ENCODE assay signal across 11 mouse cellular contexts in the genomic region with DNA sequence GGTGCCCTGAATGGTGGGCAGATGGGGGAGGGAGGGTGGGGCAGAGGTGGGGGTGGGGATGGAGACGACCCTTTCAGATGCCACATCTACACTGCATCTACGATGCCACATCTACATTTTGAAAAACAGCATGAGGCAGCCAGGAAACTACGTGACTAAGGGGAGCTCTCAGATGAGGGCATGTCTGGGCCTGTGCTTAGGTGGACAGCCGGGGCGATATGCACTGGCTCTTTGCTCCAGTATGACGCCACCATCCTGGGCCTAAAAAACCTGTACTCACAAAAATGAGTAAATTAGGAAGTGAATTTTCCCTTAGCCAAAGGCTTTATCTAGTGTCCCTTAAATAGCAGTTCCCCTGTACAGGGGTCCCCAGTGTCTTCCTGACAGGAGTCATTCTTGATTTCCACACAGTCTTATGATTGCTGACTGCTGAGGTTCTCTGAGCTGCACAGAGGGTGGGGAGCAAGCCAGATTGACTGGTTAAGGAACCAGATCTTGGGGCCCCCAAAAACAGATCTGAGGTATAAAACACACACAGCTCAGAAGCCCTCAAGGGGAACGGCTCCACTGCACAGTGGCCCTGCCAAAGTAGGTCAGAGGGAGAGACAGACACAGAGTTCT. TPM values are rescaled to one million over a fixed set of nuclear protein-coding genes. Genes with fewer than 3 reads are reported as not detected.
DNase-seq lines count a peak whose midpoint lies in the region; ATAC-seq and TF ChIP-seq lines count a peak whose summit lies in the region.
"Had no signal": no experiment of that assay in that cellular context is flagged by ENCODE, and none has a peak within 500 bp of the region (broad histone marks: within the 10 kb centered on the region; RNA-seq: fewer than 3 reads in every experiment).

No protein-coding gene starts in this region.

- no peaks in the 10 kb centered on the region for H3K9me3 ChIP-seq in intestine, embryonic 14.5 days (ENCODE audit: control insufficient read depth, low read length)
- H3K9me3 ChIP-seq in intestine, postnatal 0 days (ENCODE audit: control insufficient read depth): no peaks in the 10 kb centered on the region
- H3K9me3 ChIP-seq in hindbrain, postnatal 0 days (ENCODE audit: low read length): no peaks in the 10 kb centered on the region
- no peaks in the 10 kb centered on the region for H3K9me3 ChIP-seq in forebrain, embryonic 16.5 days (ENCODE audit: control insufficient read depth, low read length)

- no peaks in the 10 kb centered on the region for H3K27me3 ChIP-seq in intestine, embryonic 14.5 days (replicated peaks; ENCODE audit: control insufficient read depth, insufficient read depth, low read length)
- no peaks in the 10 kb centered on the region for H3K27me3 ChIP-seq in intestine, postnatal 0 days (replicated peaks; ENCODE audit: control insufficient read depth, insufficient read depth, low read length)
- H3K27me3 ChIP-seq in hindbrain, postnatal 0 days (ENCODE audit: insufficient read depth, low read length): no peaks in the 10 kb centered on the region
- no peaks in the 10 kb centered on the region for H3K27me3 ChIP-seq in forebrain, embryonic 16.5 days (replicated peaks; ENCODE audit: control insufficient read depth, insufficient read depth, low read length)

- 75% methylated on average over 7 of the region's 7 CpGs for WGBS in intestine, embryonic 14.5 days
- 79% methylated on average over 7 of the region's 7 CpGs for WGBS in intestine, postnatal 0 days
- 71% methylated on average over 7 of the region's 7 CpGs for WGBS in hindbrain, postnatal 0 days
- 87% methylated on average over 7 of the region's 7 CpGs for WGBS in forebrain, embryonic 16.5 days

- ATAC-seq in intestine, embryonic 14.5 days (replicated peaks; ENCODE audit: low FRiP score, low TSS enrichment, low read depth): no peak
- ATAC-seq in intestine, postnatal 0 days: no peak
- ATAC-seq in hindbrain, postnatal 0 days: no peak
- ATAC-seq in forebrain, embryonic 16.5 days: no peak

- no peak overlapping the region for H3K9ac ChIP-seq in intestine, embryonic 14.5 days (ENCODE audit: low read length)
- no peak overlapping the region for H3K9ac ChIP-seq in intestine, postnatal 0 days (ENCODE audit: low read depth, low read length)
- no peak overlapping the region for H3K9ac ChIP-seq in hindbrain, postnatal 0 days (replicated peaks; ENCODE audit: low read length)
- H3K9ac ChIP-seq in forebrain, embryonic 16.5 days (replicated peaks; ENCODE audit: low read depth, low read length): no peak overlapping the region

- no peak for DNase-seq in intestine, embryonic 14.5 days (ENCODE audit: low spot score)
- DNase-seq in 416B (ENCODE audit: low read depth) (peak; percentile 33), ES-CJ7 (ENCODE audit: low read depth, low spot score) (peak; percentile 55)
- no peak for DNase-seq in hindbrain, postnatal 0 days (ENCODE audit: low spot score)
- DNase-seq in adrenal gland, adult 18-20 months (ENCODE audit: low spot score in 2 of 2): no peak
- DNase-seq in testis, postnatal 10 days (ENCODE audit: low spot score): no peak
- DNase-seq: spleen, adult 18-20 months had no signal

- H3K36me3 ChIP-seq in intestine, embryonic 14.5 days (ENCODE audit: control insufficient read depth, insufficient read depth, low read length): peaks cover 94% of the 10 kb centered on the region
- H3K36me3 ChIP-seq in intestine, postnatal 0 days (ENCODE audit: control insufficient read depth, insufficient read depth): peaks cover 71% of the 10 kb centered on the region
- peaks cover 71% of the 10 kb centered on the region for H3K36me3 ChIP-seq in hindbrain, postnatal 0 days (ENCODE audit: insufficient read depth, low read length)
- peaks cover 67% of the 10 kb centered on the region for H3K36me3 ChIP-seq in forebrain, embryonic 16.5 days (ENCODE audit: control insufficient read depth, insufficient read depth)

- no peak for TF ChIP-seq CTCF in intestine, postnatal 0 days (IDR thresholded peaks at IDR 0.05; ENCODE audit: low read depth)
- TF ChIP-seq CTCF in hindbrain, postnatal 0 days (IDR thresholded peaks at IDR 0.05; ENCODE audit: low read depth): no peak

- H3K27ac ChIP-seq in intestine, embryonic 14.5 days (ENCODE audit: low read depth): peak overlapping the region; percentile 59
- no peak overlapping the region for H3K27ac ChIP-seq in intestine, postnatal 0 days (ENCODE audit: low read depth, low read length)
- peak overlapping the region; percentile 3; the same call in 1 of the 2 replicates for H3K27ac ChIP-seq in hindbrain, postnatal 0 days
- no peak overlapping the region for H3K27ac ChIP-seq in forebrain, embryonic 16.5 days (ENCODE audit: low read length)

- H3K4me2 ChIP-seq in intestine, embryonic 14.5 days (ENCODE audit: low read length): no peak overlapping the region
- H3K4me2 ChIP-seq in intestine, postnatal 0 days (replicated peaks; ENCODE audit: low read depth): no peak overlapping the region
- no peak overlapping the region for H3K4me2 ChIP-seq in hindbrain, postnatal 0 days (ENCODE audit: low read depth, low read length)
- no peak overlapping the region for H3K4me2 ChIP-seq in forebrain, embryonic 16.5 days (ENCODE audit: low read length)

- no peak overlapping the region for H3K4me3 ChIP-seq in intestine, embryonic 14.5 days (ENCODE audit: low read depth, low read length)
- no peak overlapping the region for H3K4me3 ChIP-seq in intestine, postnatal 0 days (ENCODE audit: low read depth, low read length)
- H3K4me3 ChIP-seq in hindbrain, postnatal 0 days (ENCODE audit: low read length): no peak overlapping the region
- no peak overlapping the region for H3K4me3 ChIP-seq in forebrain, embryonic 16.5 days (replicated peaks; ENCODE audit: low read length)

- peaks cover 21% of the 10 kb centered on the region for H3K4me1 ChIP-seq in intestine, embryonic 14.5 days (replicated peaks; ENCODE audit: control insufficient read depth, insufficient read depth, low read length)
- H3K4me1 ChIP-seq in intestine, postnatal 0 days (replicated peaks; ENCODE audit: control insufficient read depth, insufficient read depth, low read length): peaks cover under 1% of the 10 kb centered on the region; the same call in 1 of the 2 replicates
- H3K4me1 ChIP-seq in hindbrain, postnatal 0 days (ENCODE audit: insufficient read depth, low read length): no peaks in the 10 kb centered on the region
- no peaks in the 10 kb centered on the region; the same call in 1 of the 2 replicates for H3K4me1 ChIP-seq in forebrain, embryonic 16.5 days (replicated peaks; ENCODE audit: control insufficient read depth, insufficient read depth, low read length)

RNA-seq across cellular contexts. Expression of gene Lrp1, which starts 30.0 kb away (rescaled TPM):
- 92.1 and 96.6 TPM in 2 replicates for polyA plus RNA-seq in intestine, embryonic 14.5 days (2014; fragmentation: Nextera tagmentation; extraction: Ambion mirVana)
- polyA plus RNA-seq in intestine, postnatal 0 days (2015; fragmentation: Nextera tagmentation; extraction: Ambion mirVana): 28.9 and 33.4 TPM in 2 replicates
- total RNA-seq in hindbrain, postnatal 0 days (2014; rRNA removed): 245 TPM in 2 replicates
- 73.7 and 75.5 TPM in 2 replicates for polyA plus RNA-seq in hindbrain, postnatal 0 days (2015; fragmentation: Nextera tagmentation; extraction: Ambion mirVana)
- 100 to 1,000 TPM; 145 to 148 TPM for total RNA-seq in adrenal gland, adult 18-20 months (2021)
- polyA plus RNA-seq in forebrain, embryonic 16.5 days (2015; fragmentation: Nextera tagmentation; extraction: Ambion mirVana): 114 and 117 TPM in 2 replicates

RNA-seq across cellular contexts. Expression of gene Stat6, which starts 51.8 kb away (rescaled TPM):
- 28.5 and 29.4 TPM in 2 replicates for polyA plus RNA-seq in intestine, embryonic 14.5 days (2014; fragmentation: Nextera tagmentation; extraction: Ambion mirVana)
- 27.1 and 29.2 TPM in 2 replicates for polyA plus RNA-seq in intestine, postnatal 0 days (2015; fragmentation: Nextera tagmentation; extraction: Ambion mirVana)
- total RNA-seq in hindbrain, postnatal 0 days (2014; rRNA removed): 5.3 and 9.5 TPM in 2 replicates
- 4.7 and 5.3 TPM in 2 replicates for polyA plus RNA-seq in hindbrain, postnatal 0 days (2015; fragmentation: Nextera tagmentation; extraction: Ambion mirVana)
- 100 to 1,000 TPM in 1 of 2 experiments, 10 to 100 TPM in 1; 87.7 to 105 TPM for total RNA-seq in adrenal gland, adult 18-20 months (2021)
- polyA plus RNA-seq in forebrain, embryonic 16.5 days (2015; fragmentation: Nextera tagmentation; extraction: Ambion mirVana): 4.3 and 5.1 TPM in 2 replicates

RNA-seq across cellular contexts. Expression of gene Nxph4, which starts 56.6 kb away (rescaled TPM):
- polyA plus RNA-seq in intestine, embryonic 14.5 days (2014; fragmentation: Nextera tagmentation; extraction: Ambion mirVana): 4.0 and 5.5 TPM in 2 replicates
- 2.9 and 4.5 TPM in 2 replicates for polyA plus RNA-seq in intestine, postnatal 0 days (2015; fragmentation: Nextera tagmentation; extraction: Ambion mirVana)
- total RNA-seq in hindbrain, postnatal 0 days (2014; rRNA removed): 26.0 and 33.5 TPM in 2 replicates
- polyA plus RNA-seq in hindbrain, postnatal 0 days (2015; fragmentation: Nextera tagmentation; extraction: Ambion mirVana): 134 and 146 TPM in 2 replicates
- total RNA-seq in adrenal gland, adult 18-20 months (2021): 10 to 100 TPM in 1 of 2 experiments, 1 to 10 TPM in 1; 6.9 to 12.6 TPM
- 32.5 and 36.0 TPM in 2 replicates for polyA plus RNA-seq in forebrain, embryonic 16.5 days (2015; fragmentation: Nextera tagmentation; extraction: Ambion mirVana)
- total RNA-seq: hematopoietic stem cell, adult 5-6 weeks; monocyte, adult 5-6 weeks had no signal

Comparison
In these comparisons a context has a peak if more than half of its experiments do, and no peak if none do; other contexts are left out.
1. H3K27ac ChIP-seq: peak in intestine, embryonic 14.5 days (single experiment) and hindbrain, postnatal 0 days (single experiment); none in intestine, postnatal 0 days (single experiment) and forebrain, embryonic 16.5 days (single experiment).
2. DNase-seq: peak in 416B (single experiment) and ES-CJ7 (single experiment); none in intestine, embryonic 14.5 days (single experiment), hindbrain, postnatal 0 days (single experiment), adrenal gland, adult 18-20 months (0 of 2) and testis, postnatal 10 days (single experiment).